Mouse (Mus musculus) neutrophil, adult 5-6 weeks (primary cell): ENCODE data around the gene Arl14. TPM values are rescaled to one million over a fixed set of nuclear protein-coding genes. Genes with fewer than 3 reads are reported as not detected.
A peak's percentile ranks its signal among the peaks of the same experiment; 100 is the strongest.
"Not testable (repeated sequence)": the region's sequence is repeated elsewhere in the genome, so short reads cannot be mapped to it uniquely, and the experiment has no call there.

ENCODE experiments used
- ATAC-seq: fragments of 151-379, 151-347 bp; 2 replicates; pipeline ENCODE4 v1.8.0; 2017; ENCODE audit warnings: mild to moderate bottlenecking, moderate TSS enrichment; ENCODE audit not compliant: insufficient number of reproducible peaks, poor library complexity, low FRiP score, severe bottlenecking; ENCODE audit errors: extremely low read depth
- total RNA-seq: library from RNA; stranded (forward); fragments of 200-1000 nt; gene quantifications from 2 replicates; pipeline ENCODE4 v1.2.3, GENCODE M21; 2017

Arl14 gene
- total RNA-seq, 1 experiment from 2014 or later: not detected

DNA sequence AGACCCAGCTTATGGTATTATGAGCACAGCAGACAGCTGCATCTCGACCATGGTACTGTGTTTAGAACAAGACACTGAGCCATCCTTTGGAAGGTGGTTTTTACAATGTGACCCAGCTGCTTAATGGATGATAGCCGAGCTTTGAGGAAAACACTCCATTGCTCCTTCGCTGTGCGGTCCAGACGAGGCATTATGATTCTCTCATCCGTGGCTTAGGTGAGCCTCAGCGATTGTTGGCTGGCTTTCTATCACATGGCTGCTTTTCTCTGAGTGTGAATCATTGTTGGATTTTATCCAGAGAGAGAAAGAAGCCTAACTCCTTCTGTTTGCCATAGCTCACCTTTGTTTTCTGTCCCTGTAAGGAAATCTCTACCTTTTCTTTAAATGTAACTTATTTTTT is 32.5 kb downstream of the Arl14 start:
- no peak for ATAC-seq

DNA sequence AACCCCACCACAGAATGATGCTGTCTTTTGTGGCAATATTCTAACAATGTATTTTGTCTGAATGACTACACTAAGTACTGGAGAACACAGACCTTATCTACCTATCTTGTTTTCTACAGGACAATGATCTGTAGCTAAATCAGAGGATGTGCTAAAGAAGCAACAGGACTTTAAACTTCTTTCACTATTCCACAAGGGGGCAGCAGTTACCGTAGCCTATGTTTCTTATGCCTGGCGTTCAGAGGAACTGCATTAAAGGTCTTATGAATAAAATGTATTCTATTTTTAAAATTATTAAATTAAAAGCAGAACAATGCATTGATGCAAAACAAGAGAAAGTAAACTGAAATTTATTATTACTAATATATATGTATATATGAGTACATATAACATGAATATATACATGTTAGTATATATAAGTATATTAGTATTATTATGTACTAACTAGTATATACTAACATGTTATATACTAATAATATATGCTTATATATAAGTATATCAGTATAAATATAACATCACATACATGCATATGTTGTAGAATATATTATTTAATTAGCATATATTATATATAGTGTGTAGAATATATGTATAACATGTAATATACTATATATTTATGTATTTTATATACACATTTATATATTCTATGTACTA is 35.0 kb downstream of the Arl14 start:
- ATAC-seq: peak; percentile 73; the same call in 1 of the 2 replicates

DNA sequence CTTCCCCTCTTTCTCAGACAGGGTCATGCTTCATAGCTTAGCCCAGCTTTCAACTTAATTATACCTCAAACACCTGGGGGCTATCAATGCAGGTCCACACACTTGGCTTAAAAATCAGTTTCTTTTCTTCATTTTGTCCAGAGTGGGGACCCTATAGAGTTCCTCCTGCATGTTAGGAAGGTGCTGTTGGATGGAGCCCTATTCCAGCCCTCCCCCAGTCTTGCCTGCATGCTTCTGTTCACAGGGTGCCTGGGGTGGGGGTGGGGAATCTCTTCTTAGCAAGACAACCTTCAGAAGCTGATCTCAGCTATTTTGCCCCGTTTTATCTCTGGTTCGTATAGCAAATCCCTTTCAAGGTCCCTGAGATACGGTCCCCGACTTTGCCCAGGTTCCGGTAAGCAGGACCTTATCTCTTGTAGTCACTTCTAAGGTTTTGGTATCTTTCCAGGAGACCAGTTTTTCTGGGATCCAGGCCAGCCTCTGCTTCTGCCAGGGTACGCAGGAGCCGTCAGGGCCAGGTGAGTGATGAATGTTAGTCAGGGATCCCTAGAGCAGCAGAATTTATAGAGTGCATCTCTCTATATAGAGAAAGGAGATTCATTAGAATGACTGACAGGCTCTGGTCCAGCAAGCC is 40.9 kb downstream of the Arl14 start:
- no peak for ATAC-seq

DNA sequence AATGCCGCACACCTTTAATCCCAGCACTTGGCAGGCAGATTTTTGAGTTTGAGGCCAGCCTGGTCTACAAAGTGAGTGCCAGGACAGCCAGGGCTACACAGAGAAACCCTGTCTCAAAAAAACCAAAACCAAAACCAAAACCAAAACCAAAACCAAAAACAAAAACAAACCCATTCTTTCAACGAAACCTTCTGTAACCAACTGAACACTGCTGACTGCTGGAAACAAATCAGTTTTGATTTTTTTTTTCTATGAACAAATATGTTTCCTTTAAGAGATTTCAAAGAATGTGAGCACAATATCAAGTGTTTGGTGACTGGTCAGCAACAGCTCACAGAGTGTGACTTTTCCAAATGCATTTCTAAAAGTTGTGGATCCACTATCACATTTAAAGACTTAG is 42.1 kb downstream of the Arl14 start:
- ATAC-seq: not testable (repeated sequence)

DNA sequence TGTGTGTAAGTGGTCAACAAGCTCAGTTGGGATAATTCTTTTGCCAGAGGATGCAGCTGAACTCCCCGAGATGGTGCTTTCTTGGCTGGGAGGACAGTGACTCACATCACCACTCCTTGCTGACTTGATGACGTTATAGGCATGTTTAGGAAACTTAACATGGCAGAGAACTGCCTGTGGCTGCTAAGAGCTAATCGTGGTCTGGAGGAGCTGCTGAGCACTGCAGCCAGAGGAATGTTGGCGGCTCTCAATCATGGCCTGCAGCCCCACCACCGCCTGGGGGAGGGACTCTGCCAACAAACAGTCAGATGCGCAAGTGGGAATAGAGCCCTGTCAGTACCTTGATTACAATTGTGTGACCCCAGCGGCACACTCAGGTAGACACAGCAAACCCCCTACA is 49.6 kb downstream of the Arl14 start:
- ATAC-seq: no peak

Other genes with a start within 250 kb of the Arl14 start
- 29.7 and 30.4 TPM in 2 replicates for gene Ift80, start 217.8 kb upstream of the Arl14 start, total RNA-seq
- gene Smc4, start 217.7 kb upstream of the Arl14 start, total RNA-seq: 355 and 369 TPM in 2 replicates
- gene Trim59, start 177.7 kb upstream of the Arl14 start, total RNA-seq: 29.9 and 34.7 TPM in 2 replicates
- 127 and 158 TPM in 2 replicates for gene Kpna4, start 95.3 kb upstream of the Arl14 start, total RNA-seq
- gene Ppm1l, start 94.4 kb downstream of the Arl14 start, total RNA-seq: 4.9 and 6.1 TPM in 2 replicates